Mouse (Mus musculus) megakaryocyte, embryonic 14.5 days (primary cell): ENCODE results near the gene Rpap1.

Experiments used
- FLI1 ChIP-seq: IDR thresholded peaks from 2 replicates; pipeline ENCODE4 v1.6.1; 2012; ENCODE audit warnings: low read length, inconsistent platforms, mixed read lengths
- GATA1 ChIP-seq: IDR thresholded peaks from 3 replicates; pipeline ENCODE4 v1.6.1; 2012; ENCODE audit warnings: mixed read lengths, low read length, inconsistent platforms, borderline replicate concordance

- TF ChIP-seq GATA1 (no peak), FLI1 (no peak)
These were observed 31.4 kb upstream of the Rpap1 start for GRCm38 (mm10) chr2:119818668-119819272.
